ENCODE assay signal across 9 mouse cellular contexts in genomic region chr8:71700493-71701269, GRCm38 (mm10). TPM values are rescaled to one million over a fixed set of nuclear protein-coding genes. Genes with fewer than 3 reads are reported as not detected.
A peak's percentile ranks its signal among the peaks of the same experiment; 100 is the strongest.
DNase-seq lines count a peak whose midpoint lies in the region; ATAC-seq and TF ChIP-seq lines count a peak whose summit lies in the region.
"Had no signal": no experiment of that assay in that cellular context is flagged by ENCODE, and none has a peak within 500 bp of the region (broad histone marks: within the 10 kb centered on the region; RNA-seq: fewer than 3 reads in every experiment).

No protein-coding gene starts in this region.

- H3K4me1 ChIP-seq in liver, adult 2 months (ENCODE audit: control insufficient read depth, insufficient read depth, low read length) = peaks cover 3% of the 10 kb centered on the region; the same call in 1 of the 2 replicates
- peaks cover 4 to 10% of the 10 kb centered on the region in 2 experiments; a peak in 3 of 4 replicates for H3K4me1 ChIP-seq in heart, embryonic 14.5 days (ENCODE audit: control insufficient read depth in 2 of 2, insufficient read depth in 2 of 2, low read length in 2 of 2)
- no peaks in the 10 kb centered on the region for H3K4me1 ChIP-seq in limb, embryonic 11.5 days (ENCODE audit: control insufficient read depth, insufficient read depth, low read length)
- peaks cover 5% of the 10 kb centered on the region; the same call in 1 of the 2 replicates for H3K4me1 ChIP-seq in midbrain, embryonic 12.5 days

- TF ChIP-seq CTCF in liver, adult 2 months (IDR thresholded peaks at IDR 0.05; ENCODE audit: low read depth, low read length) = no peak

- WGBS in liver, adult 2 months = 8% methylated on average over 29 of the region's 29 CpGs
- WGBS in heart, embryonic 14.5 days = 6% methylated on average over 29 of the region's 29 CpGs
- 4% methylated on average over 29 of the region's 29 CpGs for WGBS in limb, embryonic 11.5 days
- 12% methylated on average over 29 of the region's 29 CpGs for WGBS in midbrain, embryonic 12.5 days

- H3K9me3 ChIP-seq in heart, embryonic 14.5 days (ENCODE audit: control insufficient read depth, low read length) = no peaks in the 10 kb centered on the region
- H3K9me3 ChIP-seq in limb, embryonic 11.5 days (ENCODE audit: control insufficient read depth, low read length) = no peaks in the 10 kb centered on the region
- H3K9me3 ChIP-seq in midbrain, embryonic 12.5 days = no peaks in the 10 kb centered on the region

- peak overlapping the region; percentile 67 for H3K4me3 ChIP-seq in liver, adult 2 months (ENCODE audit: insufficient read depth, low read depth, low read length)
- peak overlapping the region; percentile 33 to 38 for H3K4me3 ChIP-seq in heart, embryonic 14.5 days (ENCODE audit: control insufficient read depth in 1 of 2, insufficient read depth in 1 of 2, low read depth in 1 of 2, low read length in 2 of 2)
- H3K4me3 ChIP-seq in limb, embryonic 11.5 days (ENCODE audit: low read depth, low read length) = no peak overlapping the region
- 0 out of 2 replicates have a peak overlapping the region, but pooled peaks have one; percentile 0 for H3K4me3 ChIP-seq in midbrain, embryonic 12.5 days

- DNase-seq in liver, adult 2 months (ENCODE audit: extremely low read depth, low read depth, low spot score) = no peak
- DNase-seq in liver = no peak
- no peak for DNase-seq in limb, embryonic 11.5 days (ENCODE audit: low spot score)
- DNase-seq in embryo, embryonic 10 days (ENCODE audit: low spot score) = no peak
- no peak for DNase-seq in frontal cortex, postnatal 36 days (ENCODE audit: low spot score in 2 of 2)
- no peak for DNase-seq in embryo, embryonic 10.5 days (ENCODE audit: low spot score)

- H3K27me3 ChIP-seq in liver, adult 2 months (ENCODE audit: control insufficient read depth, insufficient read depth, low read length) = no peaks in the 10 kb centered on the region
- peaks cover 50% of the 10 kb centered on the region for H3K27me3 ChIP-seq in heart, embryonic 14.5 days (ENCODE audit: control insufficient read depth, insufficient read depth, low read length)
- H3K27me3 ChIP-seq in limb, embryonic 11.5 days (ENCODE audit: control insufficient read depth, insufficient read depth, low read length) = peaks cover 39% of the 10 kb centered on the region
- H3K27me3 ChIP-seq in midbrain, embryonic 12.5 days = peaks cover 84% of the 10 kb centered on the region
- H3K27me3 ChIP-seq: Patski had no signal

- no peaks in the 10 kb centered on the region for H3K79me2 ChIP-seq in liver, adult 2 months (ENCODE audit: control insufficient read depth, insufficient read depth, low read length)

- ATAC-seq in heart, embryonic 14.5 days (ENCODE audit: insufficient number of reproducible peaks, insufficient read depth, low FRiP score, low read depth) = peak; percentile 27; the same call in 1 of the 2 replicates
- ATAC-seq in limb, embryonic 11.5 days (ENCODE audit: insufficient number of reproducible peaks, low FRiP score, low TSS enrichment, low read depth) = no peak
- peak; percentile 16; the same call in 1 of the 2 replicates for ATAC-seq in midbrain, embryonic 12.5 days (ENCODE audit: low FRiP score, low read depth)
- ATAC-seq: Patski had no signal

- peak overlapping the region; percentile 34 for H3K27ac ChIP-seq in liver, adult 2 months (replicated peaks; ENCODE audit: insufficient read depth, low read depth, low read length)
- no peak overlapping the region for H3K27ac ChIP-seq in heart, embryonic 14.5 days (replicated peaks in 1 of 2; ENCODE audit: control insufficient read depth in 1 of 2, insufficient read depth in 1 of 2, low read depth in 2 of 2, low read length in 2 of 2)
- H3K27ac ChIP-seq in limb, embryonic 11.5 days (replicated peaks; ENCODE audit: low read depth, low read length) = no peak overlapping the region
- no peak overlapping the region for H3K27ac ChIP-seq in midbrain, embryonic 12.5 days (replicated peaks)

- no peak for TF ChIP-seq POLR2A in liver, adult 2 months (IDR thresholded peaks at IDR 0.05; ENCODE audit: extremely low read depth, insufficient read depth, low read length)

- H3K36me3 ChIP-seq in liver, adult 2 months (ENCODE audit: control insufficient read depth, insufficient read depth, low read length) = no peaks in the 10 kb centered on the region
- no peaks in the 10 kb centered on the region for H3K36me3 ChIP-seq in heart, embryonic 14.5 days (ENCODE audit: control insufficient read depth, insufficient read depth, low read length)
- no peaks in the 10 kb centered on the region for H3K36me3 ChIP-seq in limb, embryonic 11.5 days (ENCODE audit: control insufficient read depth, insufficient read depth, low read length)
- no peaks in the 10 kb centered on the region for H3K36me3 ChIP-seq in midbrain, embryonic 12.5 days

- H3K9ac ChIP-seq in liver, adult 2 months (ENCODE audit: low read depth, low read length) = peak overlapping the region; percentile 26
- peak overlapping the region; percentile 50 for H3K9ac ChIP-seq in heart, embryonic 14.5 days (ENCODE audit: low read length)
- H3K9ac ChIP-seq in limb, embryonic 11.5 days (ENCODE audit: low read length) = 0 out of 2 replicates have a peak overlapping the region, but pooled peaks have one; percentile 17
- no peak overlapping the region; the same call in 1 of the 2 replicates for H3K9ac ChIP-seq in midbrain, embryonic 12.5 days (replicated peaks)

- peak overlapping the region; percentile 64 for H3K4me2 ChIP-seq in heart, embryonic 14.5 days (ENCODE audit: low read length)
- no peak overlapping the region; the same call in 1 of the 2 replicates for H3K4me2 ChIP-seq in limb, embryonic 11.5 days (ENCODE audit: low read depth, severe bottlenecking)
- 0 out of 2 replicates have a peak overlapping the region, but pooled peaks have one; percentile 4 for H3K4me2 ChIP-seq in midbrain, embryonic 12.5 days (replicated peaks)

RNA-seq across cellular contexts. Expression of gene B3gnt3, which starts 0.9 kb away (rescaled TPM):
- total RNA-seq in liver, adult 2 months (2014; rRNA removed) = 0.92 and 1.3 TPM in 2 replicates
- 1.5 and 2.6 TPM in 2 replicates for polyA plus RNA-seq in liver, adult 2 months (2012; rRNA removed)
- 3.0 and 3.1 TPM in 2 replicates for polyA plus RNA-seq in heart, embryonic 14.5 days (2014; fragmentation: Nextera tagmentation; extraction: Ambion mirVana)
- 0.35 and 0.61 TPM in 2 replicates for polyA plus RNA-seq in limb, embryonic 11.5 days (2014; fragmentation: Nextera tagmentation; extraction: Ambion mirVana)
- 0.55 and 0.66 TPM in 2 replicates for polyA plus RNA-seq in midbrain, embryonic 12.5 days (2016; fragmentation: Nextera tagmentation; extraction: Ambion mirVana)

RNA-seq across cellular contexts. Expression of gene Insl3, which starts 11.7 kb away (rescaled TPM):
- 0.74 and 1.1 TPM in 2 replicates for total RNA-seq in liver, adult 2 months (2014; rRNA removed)
- 4.9 and 8.2 TPM in 2 replicates for polyA plus RNA-seq in liver, adult 2 months (2012; rRNA removed)
- 2.4 and 2.7 TPM in 2 replicates for polyA plus RNA-seq in heart, embryonic 14.5 days (2014; fragmentation: Nextera tagmentation; extraction: Ambion mirVana)
- polyA plus RNA-seq in limb, embryonic 11.5 days (2014; fragmentation: Nextera tagmentation; extraction: Ambion mirVana) = not detected in 2 replicates
- polyA plus RNA-seq in midbrain, embryonic 12.5 days (2016; fragmentation: Nextera tagmentation; extraction: Ambion mirVana) = not detected in 2 replicates

RNA-seq across cellular contexts. Expression of gene Jak3, which starts 24.6 kb away (rescaled TPM):
- total RNA-seq in liver, adult 2 months (2014; rRNA removed) = 4.0 and 4.6 TPM in 2 replicates
- 5.7 and 7.9 TPM in 2 replicates for polyA plus RNA-seq in liver, adult 2 months (2012; rRNA removed)
- polyA plus RNA-seq in heart, embryonic 14.5 days (2014; fragmentation: Nextera tagmentation; extraction: Ambion mirVana) = 5.9 and 6.3 TPM in 2 replicates
- polyA plus RNA-seq in limb, embryonic 11.5 days (2014; fragmentation: Nextera tagmentation; extraction: Ambion mirVana) = 1.4 and 2.5 TPM in 2 replicates
- 3.3 and 3.4 TPM in 2 replicates for polyA plus RNA-seq in midbrain, embryonic 12.5 days (2016; fragmentation: Nextera tagmentation; extraction: Ambion mirVana)

RNA-seq across cellular contexts. Expression of gene Fcho1, which starts 24.8 kb away (rescaled TPM):
- total RNA-seq in liver, adult 2 months (2014; rRNA removed) = 0.18 and 0.87 TPM in 2 replicates
- 0.44 and 2.8 TPM in 2 replicates for polyA plus RNA-seq in liver, adult 2 months (2012; rRNA removed)
- polyA plus RNA-seq in heart, embryonic 14.5 days (2014; fragmentation: Nextera tagmentation; extraction: Ambion mirVana) = 0.61 and 1.4 TPM in 2 replicates
- polyA plus RNA-seq in limb, embryonic 11.5 days (2014; fragmentation: Nextera tagmentation; extraction: Ambion mirVana) = 2.7 and 3.4 TPM in 2 replicates
- 39.2 and 43.7 TPM in 2 replicates for polyA plus RNA-seq in midbrain, embryonic 12.5 days (2016; fragmentation: Nextera tagmentation; extraction: Ambion mirVana)

RNA-seq across cellular contexts. Expression of gene Unc13a, which starts 29.1 kb away (rescaled TPM):
- 0.09 and 0.20 TPM in 2 replicates for total RNA-seq in liver, adult 2 months (2014; rRNA removed)
- 0.15 and 0.72 TPM in 2 replicates for polyA plus RNA-seq in liver, adult 2 months (2012; rRNA removed)
- 0.38 and 0.89 TPM in 2 replicates for polyA plus RNA-seq in heart, embryonic 14.5 days (2014; fragmentation: Nextera tagmentation; extraction: Ambion mirVana)
- 0.50 and 0.59 TPM in 2 replicates for polyA plus RNA-seq in limb, embryonic 11.5 days (2014; fragmentation: Nextera tagmentation; extraction: Ambion mirVana)
- polyA plus RNA-seq in midbrain, embryonic 12.5 days (2016; fragmentation: Nextera tagmentation; extraction: Ambion mirVana) = 12.8 and 16.9 TPM in 2 replicates
